Mouse (Mus musculus): ENCODE measurements around the gene Fuz. TPM values are rescaled to one million over a fixed set of nuclear protein-coding genes. Genes with fewer than 3 reads are reported as not detected.

Gene Fuz
- polyA plus RNA-seq, 1 experiment from 2014 or later, result 24.8 TPM

GRCm38 (mm10) chr7:44883036-44883435, 12.8 kb upstream of the Fuz start:
- no peaks in the 10 kb centered on the region for H3K27me3 ChIP-seq (ENCODE audit: poor library complexity, severe bottlenecking)
- DNase-seq (ENCODE audit: extremely low spot score, low spot score), result no peak
- no peak overlapping the region for H3K27ac ChIP-seq
- H3K36me3 ChIP-seq (replicated peaks), result peaks cover 100% of the 10 kb centered on the region
- peaks cover 9% of the 10 kb centered on the region for H3K4me1 ChIP-seq
- no peaks in the 10 kb centered on the region for H3K9me3 ChIP-seq
- 93% methylated on average over 3 of the region's 3 CpGs for WGBS
- H3K4me3 ChIP-seq, result no peak overlapping the region

- H3K27ac ChIP-seq, result no peak overlapping the region
- no peaks in the 10 kb centered on the region for H3K27me3 ChIP-seq (ENCODE audit: poor library complexity, severe bottlenecking)
- no peak for DNase-seq (ENCODE audit: extremely low spot score, low spot score)
- WGBS, result 95% methylated on average over 5 of the region's 5 CpGs
- no peaks in the 10 kb centered on the region for H3K9me3 ChIP-seq
- H3K36me3 ChIP-seq (replicated peaks), result peaks cover 100% of the 10 kb centered on the region
- H3K4me1 ChIP-seq, result peaks cover 9% of the 10 kb centered on the region
- no peak overlapping the region; the same call in 1 of the 2 replicates for H3K4me3 ChIP-seq
These were observed 11.2 kb upstream of the Fuz start for GRCm38 (mm10) chr7:44884637-44885036.

GRCm38 (mm10) chr7:44886964-44887363, 8.9 kb upstream of the Fuz start:
- H3K9me3 ChIP-seq, result no peaks in the 10 kb centered on the region
- peaks cover 25% of the 10 kb centered on the region for H3K4me1 ChIP-seq
- no peak overlapping the region for H3K27ac ChIP-seq
- H3K27me3 ChIP-seq (ENCODE audit: poor library complexity, severe bottlenecking), result no peaks in the 10 kb centered on the region
- no peak overlapping the region; the same call in 1 of the 2 replicates for H3K4me3 ChIP-seq
- H3K36me3 ChIP-seq (replicated peaks), result peaks cover 90% of the 10 kb centered on the region
- DNase-seq (ENCODE audit: extremely low spot score, low spot score), result no peak
- 91% methylated on average over 7 of the region's 7 CpGs for WGBS

GRCm38 (mm10) chr7:44888256-44889105, 7.4 kb upstream of the Fuz start:
- 92% methylated on average over 13 of the region's 13 CpGs for WGBS
- H3K36me3 ChIP-seq (replicated peaks), result peaks cover 75% of the 10 kb centered on the region
- no peaks in the 10 kb centered on the region for H3K27me3 ChIP-seq (ENCODE audit: poor library complexity, severe bottlenecking)
- no peaks in the 10 kb centered on the region for H3K9me3 ChIP-seq
- no peak overlapping the region for H3K27ac ChIP-seq
- DNase-seq (ENCODE audit: extremely low spot score, low spot score), result no peak
- H3K4me1 ChIP-seq, result peaks cover 31% of the 10 kb centered on the region
- H3K4me3 ChIP-seq, result no peak overlapping the region; the same call in 1 of the 2 replicates

GRCm38 (mm10) chr7:44890180-44890579, 5.7 kb upstream of the Fuz start:
- WGBS, result 89% methylated on average over 7 of the region's 7 CpGs
- peaks cover 48% of the 10 kb centered on the region for H3K4me1 ChIP-seq
- no peaks in the 10 kb centered on the region for H3K27me3 ChIP-seq (ENCODE audit: poor library complexity, severe bottlenecking)
- no peak overlapping the region for H3K27ac ChIP-seq
- peaks cover 58% of the 10 kb centered on the region for H3K36me3 ChIP-seq (replicated peaks)
- no peak for DNase-seq (ENCODE audit: extremely low spot score, low spot score)
- H3K4me3 ChIP-seq, result peak overlapping the region; percentile 94
- no peaks in the 10 kb centered on the region for H3K9me3 ChIP-seq

GRCm38 (mm10) chr7:44890737-44891136, 5.1 kb upstream of the Fuz start:
- peak overlapping the region; percentile 94 for H3K4me3 ChIP-seq
- peaks cover 53% of the 10 kb centered on the region for H3K36me3 ChIP-seq (replicated peaks)
- WGBS, result 89% methylated on average over 4 of the region's 4 CpGs
- H3K27me3 ChIP-seq (ENCODE audit: poor library complexity, severe bottlenecking), result no peaks in the 10 kb centered on the region
- no peaks in the 10 kb centered on the region for H3K9me3 ChIP-seq
- peak overlapping the region; percentile 98 for H3K27ac ChIP-seq
- peaks cover 51% of the 10 kb centered on the region for H3K4me1 ChIP-seq
- DNase-seq (ENCODE audit: extremely low spot score, low spot score), result no peak

GRCm38 (mm10) chr7:44891611-44892010, 4.3 kb upstream of the Fuz start:
- DNase-seq (ENCODE audit: extremely low spot score, low spot score), result no peak

GRCm38 (mm10) chr7:44892276-44892921, 3.5 kb upstream of the Fuz start, which contains the start of gene Med25:
Gene Med25 (minus strand): TSS chr7:44892712.
- H3K36me3 ChIP-seq (replicated peaks), result peaks cover 38% of the 10 kb centered on the region

More at GRCm38 (mm10) chr7:44891611-44892010, 4.3 kb upstream of the Fuz start:
- WGBS, result 27% methylated on average over 6 of the region's 6 CpGs
- H3K4me1 ChIP-seq, result peaks cover 52% of the 10 kb centered on the region
- peak overlapping the region; percentile 98 for H3K27ac ChIP-seq
- H3K9me3 ChIP-seq, result no peaks in the 10 kb centered on the region
- H3K36me3 ChIP-seq (replicated peaks), result peaks cover 44% of the 10 kb centered on the region
- no peaks in the 10 kb centered on the region for H3K27me3 ChIP-seq (ENCODE audit: poor library complexity, severe bottlenecking)
- H3K4me3 ChIP-seq, result peak overlapping the region; percentile 94

GRCm38 (mm10) chr7:44893197-44893596, 2.7 kb upstream of the Fuz start:
- Histone ChIP-seq H3K27ac (peak overlapping the region; percentile 98), H3K4me3 (peak overlapping the region; percentile 94), H3K9me3 (no peaks in the 10 kb centered on the region), H3K4me1 (peaks cover 63% of the 10 kb centered on the region), H3K27me3 (ENCODE audit: poor library complexity, severe bottlenecking) (no peaks in the 10 kb centered on the region), H3K36me3 (replicated peaks) (peaks cover 37% of the 10 kb centered on the region)
- DNase-seq (ENCODE audit: extremely low spot score, low spot score), result peak; percentile 49
- WGBS, result 26% methylated on average over 8 of the region's 8 CpGs

More at GRCm38 (mm10) chr7:44892276-44892921, 3.5 kb upstream of the Fuz start, which contains the start of gene Med25:
- Histone ChIP-seq H3K4me1 (peaks cover 57% of the 10 kb centered on the region), H3K27me3 (ENCODE audit: poor library complexity, severe bottlenecking) (no peaks in the 10 kb centered on the region), H3K27ac (peak within 1 kb of the TSS; percentile 98), H3K4me3 (peak within 1 kb of the TSS; percentile 94), H3K9me3 (no peaks in the 10 kb centered on the region)
- WGBS, result under 1% methylated on average over 56 of the region's 56 CpGs
- DNase-seq (ENCODE audit: extremely low spot score, low spot score), result peak; percentile 97

- Histone ChIP-seq H3K4me1 (peaks cover 73% of the 10 kb centered on the region), H3K27ac (peak overlapping the region; percentile 98), H3K36me3 (replicated peaks) (peaks cover 36% of the 10 kb centered on the region), H3K9me3 (no peaks in the 10 kb centered on the region), H3K4me3 (no peak overlapping the region), H3K27me3 (ENCODE audit: poor library complexity, severe bottlenecking) (no peaks in the 10 kb centered on the region)
- DNase-seq (ENCODE audit: extremely low spot score, low spot score), result no peak
- 90% methylated on average over 3 of the region's 3 CpGs for WGBS
These were observed 1.7 kb upstream of the Fuz start for GRCm38 (mm10) chr7:44894175-44894574.

GRCm38 (mm10) chr7:44895206-44895592, 680 bp upstream of the Fuz start:
- Histone ChIP-seq H3K36me3 (replicated peaks) (peaks cover 38% of the 10 kb centered on the region), H3K9me3 (no peaks in the 10 kb centered on the region), H3K4me1 (peaks cover 78% of the 10 kb centered on the region), H3K4me3 (peak overlapping the region; percentile 74), H3K27ac (peak overlapping the region; percentile 98), H3K27me3 (ENCODE audit: poor library complexity, severe bottlenecking) (no peaks in the 10 kb centered on the region)
- DNase-seq (ENCODE audit: extremely low spot score, low spot score), result no peak
- 61% methylated on average over 7 of the region's 7 CpGs for WGBS

GRCm38 (mm10) chr7:44896499-44896898, 620 bp downstream of the Fuz start:
- Histone ChIP-seq H3K4me3 (peak overlapping the region; percentile 74), H3K4me1 (peaks cover 78% of the 10 kb centered on the region), H3K36me3 (replicated peaks) (peaks cover 40% of the 10 kb centered on the region), H3K9me3 (no peaks in the 10 kb centered on the region), H3K27me3 (ENCODE audit: poor library complexity, severe bottlenecking) (no peaks in the 10 kb centered on the region), H3K27ac (peak overlapping the region; percentile 98)
- peak; percentile 33 for DNase-seq (ENCODE audit: extremely low spot score, low spot score)
- WGBS, result 43% methylated on average over 10 of the region's 10 CpGs

- Histone ChIP-seq H3K4me1 (peaks cover 77% of the 10 kb centered on the region), H3K27me3 (ENCODE audit: poor library complexity, severe bottlenecking) (no peaks in the 10 kb centered on the region), H3K4me3 (peak overlapping the region; percentile 25), H3K36me3 (replicated peaks) (peaks cover 61% of the 10 kb centered on the region), H3K9me3 (no peaks in the 10 kb centered on the region), H3K27ac (peak overlapping the region; percentile 54)
- 32% methylated on average over 19 of the region's 19 CpGs for WGBS
- DNase-seq (ENCODE audit: extremely low spot score, low spot score), result no peak
These were observed 2.7 kb downstream of the Fuz start for GRCm38 (mm10) chr7:44898607-44899006.

Data from forebrain, embryonic 10.5 days (tissue).